Mouse (Mus musculus) forelimb bud, embryonic 11.5 days (tissue): ENCODE results near the gene Arrdc5.

Experiments used
- DNase-seq: peaks from one replicate; pipeline ENCODE4 v3.0.0-alpha.2; 2012; ENCODE audit warnings: low read depth, low spot score

Arrdc5 gene

GRCm38 (mm10) chr17:56255863-56256238 is 44.2 kb downstream of the Arrdc5 start:
- DNase-seq, result peak; percentile 98

GRCm38 (mm10) chr17:56255429-56255828 is 44.7 kb downstream of the Arrdc5 start:
- DNase-seq, result no peak

GRCm38 (mm10) chr17:56254695-56255094 is 45.4 kb downstream of the Arrdc5 start:
- no peak for DNase-seq

- peak; percentile 70 for DNase-seq
Measured at GRCm38 (mm10) chr17:56251136-56251829, 48.8 kb downstream of the Arrdc5 start.

GRCm38 (mm10) chr17:56245608-56246007 is 54.5 kb downstream of the Arrdc5 start:
- DNase-seq, result no peak
